Mouse (Mus musculus) v-Abl transformed pro-B cells (cell line): ENCODE data around the gene Atp10a.

Experiments used
- in situ Hi-C, 2 experiments: fragments of 400-800 bp; cut with MboI; formaldehyde crosslinking; loops; one replicate each; pipeline ENCODE4 v1.15.1; 2025; ENCODE audit not compliant: unreplicated experiment in 2 of 2

Gene Atp10a

GRCm38 (mm10) chr7:58655866-58656265 is at the start of gene Atp10a:
Gene Atp10a, plus strand, starts transcription at chr7:58656166.
- in situ Hi-C loops: no loop called here

- in situ Hi-C loops: no loop called here
Measured at GRCm38 (mm10) chr7:58618048-58618447, 37.9 kb upstream of the Atp10a start.

- in situ Hi-C loops: no loop called here
Measured at GRCm38 (mm10) chr7:58626305-58627155, 29.4 kb upstream of the Atp10a start.

- in situ Hi-C loops: no loop called here
Measured at GRCm38 (mm10) chr7:58627381-58627780, 28.6 kb upstream of the Atp10a start.

GRCm38 (mm10) chr7:58629233-58629632 is 26.7 kb upstream of the Atp10a start:
- in situ Hi-C loops: no loop called here

- in situ Hi-C loops: no loop called here
Measured at GRCm38 (mm10) chr7:58633683-58634082, 22.3 kb upstream of the Atp10a start.

GRCm38 (mm10) chr7:58639676-58640075 is 16.3 kb upstream of the Atp10a start:
- in situ Hi-C loops: no loop called here

- in situ Hi-C loops: no loop called here
Measured at GRCm38 (mm10) chr7:58640456-58640855, 15.5 kb upstream of the Atp10a start.

GRCm38 (mm10) chr7:58641916-58642315 is 14.1 kb upstream of the Atp10a start:
- in situ Hi-C loops: no loop called here

GRCm38 (mm10) chr7:58647404-58647803 is 8.6 kb upstream of the Atp10a start:
- in situ Hi-C loops: no loop called here

- in situ Hi-C loops: no loop called here
Measured at GRCm38 (mm10) chr7:58657913-58658789, 2.2 kb downstream of the Atp10a start.

- in situ Hi-C loops: no loop called here
Measured at GRCm38 (mm10) chr7:58658790-58659405, 2.9 kb downstream of the Atp10a start.

- in situ Hi-C loops: no loop called here
Measured at GRCm38 (mm10) chr7:58660046-58660445, 4.1 kb downstream of the Atp10a start.

- in situ Hi-C loops: no loop called here
Measured at GRCm38 (mm10) chr7:58660665-58661064, 4.7 kb downstream of the Atp10a start.

- in situ Hi-C loops: no loop called here
Measured at GRCm38 (mm10) chr7:58661076-58661475, 5.1 kb downstream of the Atp10a start.

GRCm38 (mm10) chr7:58668617-58669016 is 12.7 kb downstream of the Atp10a start:
- in situ Hi-C loops: no loop called here

- in situ Hi-C loops: loop anchor here in 1 of 2 experiments (10.0 kb wide), 1 partner anchor 59 kb away; no protein-coding TSS in a partner anchor
Measured at GRCm38 (mm10) chr7:58676075-58676474, 20.1 kb downstream of the Atp10a start.

GRCm38 (mm10) chr7:58677111-58677805 is 21.3 kb downstream of the Atp10a start:
- in situ Hi-C loops: loop anchor here in 1 of 2 experiments (10.0 kb wide), 1 partner anchor 58 kb away; no protein-coding TSS in a partner anchor

- in situ Hi-C loops: loop anchor here in 1 of 2 experiments (10.0 kb wide), 1 partner anchor 49 kb away; no protein-coding TSS in a partner anchor
Measured at GRCm38 (mm10) chr7:58685967-58686366, 30.0 kb downstream of the Atp10a start.

GRCm38 (mm10) chr7:58686573-58686972 is 30.6 kb downstream of the Atp10a start:
- in situ Hi-C loops: loop anchor here in 1 of 2 experiments (10.0 kb wide), 1 partner anchor 48 kb away; no protein-coding TSS in a partner anchor
